Mouse (Mus musculus): ENCODE results near the gene Cab39l. TPM values are rescaled to one million over a fixed set of nuclear protein-coding genes. Genes with fewer than 3 reads are reported as not detected.
"Not testable (repeated sequence)": the region's sequence is repeated elsewhere in the genome, so short reads cannot be mapped to it uniquely, and the experiment has no call there.

The Cab39l gene
- polyA plus RNA-seq, 1 experiment from 2014 or later, result 28.6 TPM

DNA sequence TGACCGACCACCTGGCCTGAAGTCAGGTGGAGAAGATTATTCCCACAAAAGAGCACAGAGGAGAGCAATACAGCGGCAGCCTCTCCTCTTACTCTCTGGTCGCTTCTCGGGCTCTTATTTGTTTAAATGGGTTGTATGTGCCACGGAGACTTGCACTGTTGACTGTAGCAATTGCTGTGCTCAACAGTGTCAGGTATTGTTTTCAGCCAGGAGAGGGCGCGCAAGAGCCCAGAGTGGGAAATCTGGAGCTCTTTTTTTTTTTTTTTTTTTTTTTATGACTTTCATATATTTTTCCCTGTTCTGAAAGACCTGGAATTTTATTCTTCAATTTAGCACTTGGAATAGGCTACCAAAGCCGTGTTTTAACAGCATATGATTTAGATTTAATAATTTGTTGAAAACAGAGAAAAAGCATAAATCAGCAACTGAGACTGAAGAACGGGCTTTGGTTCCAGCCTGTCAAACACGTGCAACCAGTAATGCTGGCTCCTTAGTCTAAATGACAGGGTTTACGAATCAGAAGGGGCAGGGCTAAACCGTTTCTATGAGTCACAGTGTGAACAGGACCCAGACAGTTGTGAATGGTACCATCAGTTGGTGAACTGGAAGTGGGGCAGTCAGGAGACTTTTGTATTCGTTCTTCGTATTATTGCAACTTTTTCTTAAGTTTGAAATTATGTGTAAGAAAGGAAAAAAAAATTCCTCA is 172.3 kb downstream of the Cab39l start:
- WGBS, result 54% methylated on average over 14 of the region's 14 CpGs
- no peaks in the 10 kb centered on the region for H3K36me3 ChIP-seq
- ATAC-seq (ENCODE audit: insufficient number of reproducible peaks, low FRiP score), result no peak

DNA sequence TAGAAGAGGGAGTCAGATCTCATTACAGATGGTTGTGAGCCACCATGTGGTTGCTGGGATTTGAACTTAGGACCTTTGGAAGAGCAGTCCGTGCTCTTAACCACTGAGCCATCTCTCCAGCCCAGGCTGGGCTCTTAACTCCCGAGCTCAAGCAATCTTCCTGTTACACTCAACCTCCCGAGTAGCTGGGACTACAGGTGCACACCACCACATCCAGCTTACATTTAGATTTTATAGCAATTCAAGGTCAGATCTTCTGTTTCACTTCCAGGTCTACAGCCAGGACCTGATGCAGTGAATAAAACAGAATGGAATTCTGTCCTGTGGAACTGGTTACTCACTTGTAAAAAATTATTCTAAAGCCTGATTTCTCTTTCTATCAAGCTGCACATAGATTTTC is 173.4 kb downstream of the Cab39l start:
- not testable (repeated sequence) for H3K4me1 ChIP-seq (replicated peaks); H3K9me3 ChIP-seq (replicated peaks); H3K36me3 ChIP-seq; H3K27ac ChIP-seq (ENCODE audit: poor library complexity, severe bottlenecking); H3K4me2 ChIP-seq; H3K4me3 ChIP-seq; H3K27me3 ChIP-seq (replicated peaks); H3K9ac ChIP-seq; ATAC-seq (ENCODE audit: insufficient number of reproducible peaks, low FRiP score)
- 66% methylated on average over 3 of the region's 3 CpGs for WGBS

More for the DNA sequence above, 172.3 kb downstream of the Cab39l start:
- no peak overlapping the region for H3K4me2 ChIP-seq
- H3K9ac ChIP-seq, result no peak overlapping the region
- H3K27me3 ChIP-seq (replicated peaks), result no peaks in the 10 kb centered on the region
- no peak overlapping the region for H3K4me3 ChIP-seq
- no peaks in the 10 kb centered on the region for H3K4me1 ChIP-seq (replicated peaks)
- no peak overlapping the region for H3K27ac ChIP-seq (ENCODE audit: poor library complexity, severe bottlenecking)
- H3K9me3 ChIP-seq (replicated peaks), result no peaks in the 10 kb centered on the region

DNA sequence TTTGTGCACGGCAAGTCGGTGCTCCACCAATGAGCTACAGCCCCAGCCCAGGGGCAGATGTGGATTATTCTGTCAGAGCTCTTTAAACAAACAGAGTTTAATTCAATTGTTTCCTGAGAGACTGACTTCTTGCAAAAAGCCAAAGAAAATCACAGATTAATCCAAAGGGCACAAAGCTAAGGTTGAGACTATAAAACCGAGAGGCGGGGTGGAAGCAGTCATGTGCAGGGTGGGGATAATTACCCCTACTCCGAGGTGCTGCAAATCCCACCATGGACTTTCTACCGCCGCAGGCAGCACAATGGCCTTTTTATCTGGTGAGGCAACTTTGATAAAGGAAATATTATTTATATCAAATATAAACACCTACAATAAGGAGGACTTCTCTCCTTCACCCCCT is 176.0 kb downstream of the Cab39l start:
- 84% methylated on average over 7 of the region's 7 CpGs for WGBS
- Histone ChIP-seq H3K4me1 (replicated peaks) (no peaks in the 10 kb centered on the region), H3K27me3 (replicated peaks) (no peaks in the 10 kb centered on the region), H3K4me2 (no peak overlapping the region), H3K27ac (ENCODE audit: poor library complexity, severe bottlenecking) (no peak overlapping the region), H3K4me3 (no peak overlapping the region), H3K36me3 (no peaks in the 10 kb centered on the region), H3K9me3 (replicated peaks) (no peaks in the 10 kb centered on the region), H3K9ac (no peak overlapping the region)
- no peak for ATAC-seq (ENCODE audit: insufficient number of reproducible peaks, low FRiP score)

DNA sequence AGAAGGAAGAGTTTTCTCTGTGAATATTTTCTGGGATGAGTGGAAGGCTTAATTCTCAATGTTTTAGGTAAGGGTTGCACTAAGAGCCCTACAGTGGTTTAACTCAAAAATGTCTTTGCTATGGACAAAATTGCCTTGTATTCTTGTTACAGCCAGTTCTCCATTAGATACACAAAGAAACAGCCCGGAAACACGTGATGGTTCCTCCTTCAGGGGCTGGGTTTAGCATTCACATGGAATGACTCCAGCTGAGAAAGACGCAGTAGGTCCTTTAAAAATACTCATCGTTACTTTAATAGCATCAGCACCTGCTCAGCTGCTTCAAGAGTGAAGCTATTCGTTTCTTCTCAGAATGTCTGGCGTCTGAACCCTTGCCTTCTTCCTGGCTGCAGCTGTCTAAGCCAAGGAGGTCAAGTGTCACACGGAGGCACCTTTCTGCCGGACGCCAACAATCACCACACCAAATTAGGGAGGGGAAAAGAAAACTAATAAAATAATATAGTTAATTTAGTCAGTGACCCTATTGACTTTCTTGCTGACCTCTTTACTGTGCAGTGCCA is 183.6 kb downstream of the Cab39l start:
- H3K9ac ChIP-seq, result no peak overlapping the region

DNA sequence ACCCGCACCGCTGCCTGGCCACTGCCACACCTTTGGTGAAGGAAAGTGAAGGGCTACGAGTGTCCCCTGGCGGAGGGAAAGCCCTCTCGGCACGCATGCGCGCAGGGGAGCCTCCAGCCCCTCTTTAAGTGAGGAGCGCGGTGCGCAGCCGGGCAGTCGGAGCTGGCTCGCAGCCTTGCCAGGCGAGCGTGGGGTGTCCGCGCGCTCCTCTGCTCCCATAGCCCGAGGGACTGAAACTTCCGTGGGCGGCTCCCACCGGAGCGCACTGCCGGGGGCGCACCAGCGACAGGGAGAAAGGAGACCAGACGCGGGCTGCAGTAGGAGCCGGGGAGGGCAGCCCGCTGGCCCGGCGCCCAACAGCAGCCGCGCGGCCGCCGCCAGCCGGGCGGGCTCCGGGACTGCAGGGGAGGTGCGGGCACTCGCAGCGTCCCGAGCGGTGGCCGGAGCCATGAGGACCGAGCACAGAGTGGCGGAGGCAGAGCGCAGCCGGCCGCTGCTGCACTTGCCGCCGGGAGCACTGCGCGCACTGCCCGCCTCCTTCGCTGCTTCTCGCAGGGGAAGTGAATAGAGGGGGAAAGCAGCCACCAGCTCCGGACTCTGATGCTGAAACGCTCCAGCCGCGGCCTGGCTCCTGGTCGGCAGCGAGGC is 184.5 kb downstream of the Cab39l start, which contains the start of gene Shisa2:
TSS of gene Shisa2 (plus strand) at position 151 of the 648 bp plus-strand sequence.
- peaks cover 11% of the 10 kb centered on the region for H3K36me3 ChIP-seq
- peak within 1 kb of the TSS; percentile 77 for H3K27ac ChIP-seq (ENCODE audit: poor library complexity, severe bottlenecking)
- peak within 1 kb of the TSS; percentile 83 for H3K9ac ChIP-seq
- peak within 1 kb of the TSS; percentile 86 for H3K4me2 ChIP-seq
- peaks cover 6% of the 10 kb centered on the region; the same call in 1 of the 2 replicates for H3K27me3 ChIP-seq (replicated peaks)
- peak; percentile 85 for ATAC-seq (ENCODE audit: insufficient number of reproducible peaks, low FRiP score)
- no peaks in the 10 kb centered on the region for H3K9me3 ChIP-seq (replicated peaks)
- WGBS, result under 1% methylated on average over 64 of the region's 65 CpGs
- H3K4me1 ChIP-seq (replicated peaks), result peaks cover 12% of the 10 kb centered on the region
- H3K4me3 ChIP-seq, result peak within 1 kb of the TSS; percentile 59

More for the DNA sequence above, 183.6 kb downstream of the Cab39l start:
- Histone ChIP-seq H3K36me3 (peaks cover 2% of the 10 kb centered on the region; the same call in 1 of the 2 replicates), H3K27me3 (replicated peaks) (peaks cover 6% of the 10 kb centered on the region; the same call in 1 of the 2 replicates), H3K9me3 (replicated peaks) (no peaks in the 10 kb centered on the region), H3K4me1 (replicated peaks) (peaks cover 12% of the 10 kb centered on the region), H3K4me2 (peak overlapping the region; percentile 86), H3K27ac (ENCODE audit: poor library complexity, severe bottlenecking) (no peak overlapping the region), H3K4me3 (no peak overlapping the region)
- WGBS, result 50% methylated on average over 9 of the region's 9 CpGs
- no peak for ATAC-seq (ENCODE audit: insufficient number of reproducible peaks, low FRiP score)

DNA sequence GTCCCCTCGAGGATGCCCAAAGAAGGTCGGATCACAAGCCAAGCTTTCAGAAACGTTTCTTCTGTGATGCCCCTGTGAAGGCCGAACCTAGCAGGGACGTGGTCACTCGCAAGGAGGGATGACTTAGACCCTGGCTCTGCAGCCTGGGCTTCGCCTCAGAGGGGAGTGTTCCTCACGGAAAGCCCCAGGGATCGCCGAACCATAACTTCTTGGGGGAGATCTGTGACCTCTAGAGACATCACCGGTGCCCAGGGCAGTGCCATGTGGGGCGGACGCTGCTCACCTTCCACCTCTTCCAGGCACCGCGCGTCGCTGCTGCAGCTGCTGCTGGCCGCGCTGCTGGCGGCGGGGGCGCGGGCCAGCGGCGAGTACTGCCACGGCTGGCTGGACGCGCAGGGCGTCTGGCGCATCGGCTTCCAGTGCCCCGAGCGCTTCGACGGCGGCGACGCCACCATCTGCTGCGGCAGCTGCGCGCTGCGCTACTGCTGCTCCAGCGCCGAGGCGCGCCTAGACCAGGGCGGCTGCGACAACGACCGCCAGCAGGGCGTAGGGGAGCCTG is 185.1 kb downstream of the Cab39l start:
- WGBS, result under 1% methylated on average over 51 of the region's 51 CpGs
- peak overlapping the region; percentile 86 for H3K4me2 ChIP-seq
- peaks cover 13% of the 10 kb centered on the region for H3K36me3 ChIP-seq
- peak; percentile 20; the same call in 1 of the 2 replicates for ATAC-seq (ENCODE audit: insufficient number of reproducible peaks, low FRiP score)
- peak overlapping the region; percentile 59 for H3K4me3 ChIP-seq
- no peaks in the 10 kb centered on the region for H3K9me3 ChIP-seq (replicated peaks)
- H3K27me3 ChIP-seq (replicated peaks), result peaks cover 6% of the 10 kb centered on the region; the same call in 1 of the 2 replicates
- H3K27ac ChIP-seq (ENCODE audit: poor library complexity, severe bottlenecking), result peak overlapping the region; percentile 77
- peaks cover 12% of the 10 kb centered on the region for H3K4me1 ChIP-seq (replicated peaks)
- peak overlapping the region; percentile 83 for H3K9ac ChIP-seq

DNA sequence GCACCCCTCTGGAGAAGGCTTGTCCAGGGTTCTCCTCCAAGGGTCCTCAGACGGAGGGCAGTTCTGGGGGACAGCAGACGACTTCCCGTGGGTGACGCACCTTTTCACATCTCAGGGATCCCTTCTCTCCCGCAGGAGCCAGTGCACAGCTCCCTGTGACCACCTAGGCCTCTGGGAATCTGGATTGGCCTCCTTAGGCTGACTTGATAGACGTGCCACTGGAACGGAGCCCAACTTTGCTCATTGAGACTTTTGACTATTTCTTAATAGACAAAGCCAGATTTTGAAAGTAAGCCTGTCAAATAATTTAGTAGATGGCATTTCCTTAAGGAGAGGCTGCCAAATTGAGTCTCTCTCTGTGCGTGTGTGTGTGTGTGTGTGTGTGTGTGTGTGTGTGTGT is 185.9 kb downstream of the Cab39l start:
- H3K4me3 ChIP-seq, result peak overlapping the region; percentile 59
- peaks cover 17% of the 10 kb centered on the region for H3K36me3 ChIP-seq
- peaks cover 6% of the 10 kb centered on the region; the same call in 1 of the 2 replicates for H3K27me3 ChIP-seq (replicated peaks)
- WGBS, result 30% methylated on average over 8 of the region's 8 CpGs
- no peak for ATAC-seq (ENCODE audit: insufficient number of reproducible peaks, low FRiP score)
- peak overlapping the region; percentile 83 for H3K9ac ChIP-seq
- H3K4me1 ChIP-seq (replicated peaks), result peaks cover 12% of the 10 kb centered on the region
- peak overlapping the region; percentile 53 for H3K27ac ChIP-seq (ENCODE audit: poor library complexity, severe bottlenecking)
- H3K4me2 ChIP-seq, result peak overlapping the region; percentile 86
- no peaks in the 10 kb centered on the region for H3K9me3 ChIP-seq (replicated peaks)

DNA sequence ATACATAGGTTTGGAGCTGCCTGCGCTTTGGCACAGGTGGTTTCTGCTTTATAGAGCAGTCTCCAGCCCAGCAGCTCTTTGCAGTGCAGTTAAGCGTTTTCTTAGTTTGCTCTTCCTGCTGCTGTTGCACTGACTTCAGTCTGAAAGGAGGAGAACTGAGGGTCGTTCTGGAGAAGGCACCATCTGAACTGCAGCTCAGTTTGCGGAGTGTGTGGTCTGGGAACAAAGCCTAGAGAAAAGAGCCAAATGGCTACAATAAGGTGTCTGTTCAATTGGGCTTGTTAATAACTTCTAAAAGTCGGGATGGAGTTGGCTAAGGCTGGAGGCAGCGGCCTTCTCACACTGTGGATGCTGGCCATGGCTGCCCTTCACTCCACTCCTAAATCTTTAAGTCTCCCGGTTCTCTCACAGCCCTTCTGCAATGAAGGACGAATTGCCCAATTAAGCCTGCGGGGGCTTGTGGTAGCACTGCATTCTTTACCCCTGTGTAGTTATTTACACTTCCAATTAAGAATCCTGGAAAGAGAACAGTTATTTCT is 186.4 kb downstream of the Cab39l start:
- H3K36me3 ChIP-seq, result peaks cover 18% of the 10 kb centered on the region
- H3K4me3 ChIP-seq, result peak overlapping the region; percentile 59
- peaks cover 12% of the 10 kb centered on the region for H3K4me1 ChIP-seq (replicated peaks)
- peak overlapping the region; percentile 53; the same call in 1 of the 2 replicates for H3K27ac ChIP-seq (ENCODE audit: poor library complexity, severe bottlenecking)
- 37% methylated on average over 9 of the region's 9 CpGs for WGBS
- peak overlapping the region; percentile 86 for H3K4me2 ChIP-seq
- H3K27me3 ChIP-seq (replicated peaks), result peaks cover 6% of the 10 kb centered on the region; the same call in 1 of the 2 replicates
- ATAC-seq (ENCODE audit: insufficient number of reproducible peaks, low FRiP score), result no peak
- H3K9me3 ChIP-seq (replicated peaks), result no peaks in the 10 kb centered on the region
- peak overlapping the region; percentile 83; the same call in 1 of the 2 replicates for H3K9ac ChIP-seq

DNA sequence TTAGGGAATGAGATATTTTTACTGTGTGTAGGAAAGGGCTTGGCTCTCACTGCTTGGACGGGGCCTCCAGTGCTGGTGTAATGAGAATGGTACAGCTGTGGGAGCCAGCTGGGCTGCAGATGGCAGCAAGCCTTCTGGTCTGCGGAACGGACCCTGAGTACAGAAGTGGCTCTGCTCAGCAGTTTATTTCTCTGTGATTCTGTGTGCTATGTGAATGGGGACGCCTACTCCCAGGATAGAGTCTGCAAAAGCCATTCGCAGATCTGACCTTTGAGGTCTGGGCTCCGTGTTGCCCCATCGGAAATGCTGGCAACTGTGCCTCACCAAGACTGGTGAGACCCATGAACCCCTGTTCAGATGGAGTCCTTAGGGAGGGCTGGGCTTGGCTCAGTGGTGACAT is 187.1 kb downstream of the Cab39l start:
- H3K36me3 ChIP-seq, result peaks cover 18% of the 10 kb centered on the region
- no peaks in the 10 kb centered on the region for H3K9me3 ChIP-seq (replicated peaks)
- peak overlapping the region; percentile 59 for H3K4me3 ChIP-seq
- peaks cover 6% of the 10 kb centered on the region; the same call in 1 of the 2 replicates for H3K27me3 ChIP-seq (replicated peaks)
- H3K4me1 ChIP-seq (replicated peaks), result peaks cover 12% of the 10 kb centered on the region
- H3K9ac ChIP-seq, result 0 out of 2 replicates have a peak overlapping the region, but pooled peaks have one; percentile 9
- H3K27ac ChIP-seq (ENCODE audit: poor library complexity, severe bottlenecking), result no peak overlapping the region
- WGBS, result 41% methylated on average over 7 of the region's 7 CpGs
- no peak for ATAC-seq (ENCODE audit: insufficient number of reproducible peaks, low FRiP score)
- H3K4me2 ChIP-seq, result peak overlapping the region; percentile 86

DNA sequence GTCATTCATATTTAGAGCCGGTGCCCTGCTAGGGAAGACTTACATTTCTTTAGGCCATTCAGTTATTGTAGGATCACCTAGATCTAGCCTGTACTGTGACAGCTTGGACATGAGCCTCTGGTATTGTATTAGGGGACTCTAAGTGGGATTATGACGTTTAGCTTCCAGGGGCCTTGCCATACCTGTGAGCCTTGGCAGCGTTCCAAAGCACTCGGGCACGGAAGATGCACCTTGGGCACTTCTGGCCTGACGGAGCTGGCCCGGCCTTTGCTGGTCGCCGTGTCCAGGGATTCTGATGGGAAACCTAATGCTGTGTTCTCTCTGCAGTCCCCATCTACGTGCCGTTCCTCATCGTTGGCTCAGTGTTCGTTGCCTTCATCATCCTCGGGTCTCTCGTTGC is 188.5 kb downstream of the Cab39l start:
- no peak for ATAC-seq (ENCODE audit: insufficient number of reproducible peaks, low FRiP score)
- no peak overlapping the region for H3K27ac ChIP-seq (ENCODE audit: poor library complexity, severe bottlenecking)
- H3K4me2 ChIP-seq, result peak overlapping the region; percentile 34
- peaks cover 12% of the 10 kb centered on the region for H3K4me1 ChIP-seq (replicated peaks)
- peaks cover 18% of the 10 kb centered on the region for H3K36me3 ChIP-seq
- WGBS, result 85% methylated on average over 15 of the region's 15 CpGs
- no peaks in the 10 kb centered on the region for H3K9me3 ChIP-seq (replicated peaks)
- H3K27me3 ChIP-seq (replicated peaks), result no peaks in the 10 kb centered on the region
- H3K4me3 ChIP-seq, result no peak overlapping the region
- H3K9ac ChIP-seq, result no peak overlapping the region; the same call in 1 of the 2 replicates
